Mouse (Mus musculus) liver, postnatal 0 days (tissue): Measurements from ENCODE around the gene Coro1c.

Source experiments
- CTCF ChIP-seq: sonication (generic); IDR thresholded peaks from 2 replicates; pipeline ENCODE4 v1.5.1; 2016; ENCODE audit warnings: antibody characterized with exemption, low read depth
- EP300 ChIP-seq: IDR thresholded peaks from 2 replicates; pipeline ENCODE4 v1.6.1; 2016; ENCODE audit warnings: antibody characterized with exemption, low read depth, mild to moderate bottlenecking

DNA sequence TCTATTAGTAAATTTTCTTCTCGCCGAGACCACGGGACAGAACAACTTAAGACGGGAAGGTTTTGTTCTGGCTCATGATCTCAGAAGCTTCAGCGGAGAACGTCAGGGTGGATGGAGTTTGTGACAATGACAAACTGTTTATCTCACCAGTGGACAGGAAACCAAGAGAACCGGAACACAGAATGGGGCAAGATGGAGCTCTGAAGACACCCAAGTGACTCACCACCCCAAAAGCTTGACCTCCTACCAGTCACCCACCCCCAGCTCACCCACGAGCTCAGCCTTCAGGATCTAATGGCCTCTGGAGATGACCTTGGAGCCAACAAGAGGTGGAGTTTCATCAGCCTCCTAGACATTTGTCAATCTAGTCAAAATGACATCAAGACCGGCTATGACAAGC is 103.3 kb downstream of the Coro1c start:
- TF ChIP-seq CTCF, result no peak
- TF ChIP-seq EP300, result no peak
